In genomic region chr10:88046098-88046771, GRCm38 (mm10) we compare ENCODE assay signal across 17 mouse cellular contexts. TPM values are rescaled to one million over a fixed set of nuclear protein-coding genes. Genes with fewer than 3 reads are reported as not detected.
DNase-seq lines count a peak whose midpoint lies in the region; ATAC-seq lines count a peak whose summit lies in the region.
"Had no signal": no experiment of that assay in that cellular context is flagged by ENCODE, and none has a peak within 500 bp of the region (broad histone marks: within the 10 kb centered on the region; RNA-seq: fewer than 3 reads in every experiment).

No protein-coding gene starts in this region.

- 0 out of 2 replicates have a peak overlapping the region, but pooled peaks have one; percentile 23 for H3K27ac ChIP-seq in hindbrain, embryonic 12.5 days
- H3K27ac ChIP-seq in hindbrain, embryonic 13.5 days = no peak overlapping the region
- H3K27ac ChIP-seq in embryonic facial prominence, embryonic 11.5 days (replicated peaks; ENCODE audit: low read depth, low read length) = peak overlapping the region; percentile 58
- peak overlapping the region; percentile 87 for H3K27ac ChIP-seq in limb, embryonic 10.5 days
- H3K27ac ChIP-seq: hindbrain, embryonic 15.5 days; neural tube, embryonic 13.5 days; stomach, embryonic 15.5 days had no signal

- ATAC-seq in hindbrain, embryonic 12.5 days (ENCODE audit: low FRiP score) = no peak
- ATAC-seq in hindbrain, embryonic 13.5 days (ENCODE audit: low FRiP score) = no peak
- peak; percentile 94 for ATAC-seq in embryonic facial prominence, embryonic 11.5 days (replicated peaks; ENCODE audit: insufficient number of reproducible peaks, low FRiP score, low TSS enrichment, low read depth)
- ATAC-seq in frontal cortex, adult (ENCODE audit: low TSS enrichment) = no peak
- ATAC-seq: liver, postnatal 0 days had no signal

- H3K4me3 ChIP-seq in hindbrain, embryonic 12.5 days = no peak overlapping the region
- H3K4me3 ChIP-seq in hindbrain, embryonic 13.5 days = no peak overlapping the region
- no peak overlapping the region for H3K4me3 ChIP-seq in embryonic facial prominence, embryonic 11.5 days (ENCODE audit: low read depth, low read length)
- no peak overlapping the region for H3K4me3 ChIP-seq in limb, embryonic 10.5 days
- H3K4me3 ChIP-seq: hindbrain, embryonic 15.5 days; megakaryocyte, embryonic 14.5 days; neural tube, embryonic 13.5 days; stomach, embryonic 15.5 days had no signal

- no peaks in the 10 kb centered on the region for H3K4me1 ChIP-seq in hindbrain, embryonic 12.5 days
- no peaks in the 10 kb centered on the region for H3K4me1 ChIP-seq in hindbrain, embryonic 13.5 days (replicated peaks)
- H3K4me1 ChIP-seq in embryonic facial prominence, embryonic 11.5 days (ENCODE audit: control insufficient read depth, insufficient read depth, low read length) = no peaks in the 10 kb centered on the region
- peaks cover 36% of the 10 kb centered on the region for H3K4me1 ChIP-seq in limb, embryonic 10.5 days
- H3K4me1 ChIP-seq: hindbrain, embryonic 15.5 days; megakaryocyte, embryonic 14.5 days; neural tube, embryonic 13.5 days; stomach, embryonic 15.5 days had no signal

- H3K9me3 ChIP-seq in hindbrain, embryonic 12.5 days (replicated peaks) = no peaks in the 10 kb centered on the region
- no peaks in the 10 kb centered on the region for H3K9me3 ChIP-seq in hindbrain, embryonic 13.5 days
- no peaks in the 10 kb centered on the region for H3K9me3 ChIP-seq in embryonic facial prominence, embryonic 11.5 days (replicated peaks; ENCODE audit: control insufficient read depth, low read length)
- no peaks in the 10 kb centered on the region for H3K9me3 ChIP-seq in limb, embryonic 10.5 days (replicated peaks)
- H3K9me3 ChIP-seq: hindbrain, embryonic 15.5 days; neural tube, embryonic 13.5 days; stomach, embryonic 15.5 days had no signal

- 49% methylated on average over 11 of the region's 11 CpGs for WGBS in hindbrain, embryonic 12.5 days
- 52% methylated on average over 11 of the region's 11 CpGs for WGBS in hindbrain, embryonic 13.5 days
- WGBS in embryonic facial prominence, embryonic 11.5 days = 41% methylated on average over 11 of the region's 11 CpGs
- 30% methylated on average over 11 of the region's 11 CpGs for WGBS in limb, embryonic 10.5 days

- no peak overlapping the region for H3K9ac ChIP-seq in hindbrain, embryonic 12.5 days
- no peak overlapping the region for H3K9ac ChIP-seq in hindbrain, embryonic 13.5 days
- no peak overlapping the region for H3K9ac ChIP-seq in embryonic facial prominence, embryonic 11.5 days (replicated peaks; ENCODE audit: low read length)
- H3K9ac ChIP-seq: hindbrain, embryonic 15.5 days; liver, postnatal 0 days; neural tube, embryonic 13.5 days; stomach, embryonic 15.5 days had no signal

- no peaks in the 10 kb centered on the region for H3K27me3 ChIP-seq in hindbrain, embryonic 12.5 days
- H3K27me3 ChIP-seq in hindbrain, embryonic 13.5 days = no peaks in the 10 kb centered on the region
- H3K27me3 ChIP-seq in embryonic facial prominence, embryonic 11.5 days (ENCODE audit: control insufficient read depth, insufficient read depth, low read length) = no peaks in the 10 kb centered on the region
- no peaks in the 10 kb centered on the region for H3K27me3 ChIP-seq in limb, embryonic 10.5 days (ENCODE audit: low read depth, poor library complexity, severe bottlenecking)
- H3K27me3 ChIP-seq: hindbrain, embryonic 15.5 days; megakaryocyte, embryonic 14.5 days; neural tube, embryonic 13.5 days; stomach, embryonic 15.5 days had no signal

- peak; percentile 78 for DNase-seq in NIH3T3 (ENCODE audit: low read depth)
- peak; percentile 93 for DNase-seq in embryonic facial prominence, embryonic 11.5 days (ENCODE audit: low spot score)
- DNase-seq in limb, embryonic 10.5 days (ENCODE audit: low spot score) = peak; percentile 83
- no peak for DNase-seq in urinary bladder, postnatal 4 days (ENCODE audit: low spot score in 2 of 2)
- no peak for DNase-seq in retina, embryonic 14.5 days (ENCODE audit: low spot score)
- DNase-seq: adrenal gland, postnatal 10 days; liver, postnatal 0 days; right cerebral cortex, postnatal 25 days; thymus, postnatal 4 days had no signal

- H3K4me2 ChIP-seq in hindbrain, embryonic 12.5 days (replicated peaks) = no peak overlapping the region
- H3K4me2 ChIP-seq in hindbrain, embryonic 13.5 days = no peak overlapping the region
- H3K4me2 ChIP-seq in embryonic facial prominence, embryonic 11.5 days (ENCODE audit: low read depth, low read length) = no peak overlapping the region
- H3K4me2 ChIP-seq: hindbrain, embryonic 15.5 days; neural tube, embryonic 13.5 days; stomach, embryonic 15.5 days had no signal

- no peaks in the 10 kb centered on the region for H3K36me3 ChIP-seq in hindbrain, embryonic 12.5 days
- H3K36me3 ChIP-seq in hindbrain, embryonic 13.5 days = no peaks in the 10 kb centered on the region
- no peaks in the 10 kb centered on the region for H3K36me3 ChIP-seq in embryonic facial prominence, embryonic 11.5 days (replicated peaks; ENCODE audit: control insufficient read depth, insufficient read depth, low read depth, low read length)
- H3K36me3 ChIP-seq in limb, embryonic 10.5 days = no peaks in the 10 kb centered on the region
- H3K36me3 ChIP-seq: hindbrain, embryonic 15.5 days; neural tube, embryonic 13.5 days; stomach, embryonic 15.5 days had no signal

RNA-seq across cellular contexts. Expression of gene Pmch, which starts 44.6 kb away (rescaled TPM):
- 0.89 and 0.99 TPM in 2 replicates for polyA plus RNA-seq in hindbrain, embryonic 12.5 days (2016; fragmentation: Nextera tagmentation; extraction: Ambion mirVana)
- polyA plus RNA-seq in hindbrain, embryonic 13.5 days (2015; fragmentation: Nextera tagmentation; extraction: Ambion mirVana) = 0.54 and 2.4 TPM in 2 replicates
- polyA plus RNA-seq in embryonic facial prominence, embryonic 11.5 days (2014; fragmentation: Nextera tagmentation; extraction: Ambion mirVana) = 0.50 and 0.97 TPM in 2 replicates
- 0.70 and 1.1 TPM in 2 replicates for polyA plus RNA-seq in limb, embryonic 10.5 days (2016; fragmentation: Nextera tagmentation; extraction: Ambion mirVana)
- polyA plus RNA-seq: large intestine, adult 2 months had no signal

Comparison
In these comparisons a context has a peak if more than half of its experiments do, and no peak if none do; other contexts are left out.
1. DNase-seq: peak in NIH3T3 (single experiment), embryonic facial prominence, embryonic 11.5 days (single experiment) and limb, embryonic 10.5 days (single experiment); none in urinary bladder, postnatal 4 days (0 of 2) and retina, embryonic 14.5 days (single experiment).